Mouse (Mus musculus) intestine, embryonic 16.5 days (tissue): ENCODE data around the gene Cfap65. TPM values are rescaled to one million over a fixed set of nuclear protein-coding genes. Genes with fewer than 3 reads are reported as not detected.

Experiments used
- ATAC-seq: fragments of 200-750 bp; cut with Nextera tagmentation; 2 replicates; pipeline ENCODE4 v1.8.0; 2017; ENCODE audit warnings: moderate TSS enrichment, moderate library complexity
- H3K27ac ChIP-seq: fragments of 300-500 bp; sonication (generic); 2 replicates; pipeline ENCODE4 v1.5.1; 2014; ENCODE audit warnings: mild to moderate bottlenecking, low read length
- H3K27me3 ChIP-seq: fragments of 300-500 bp; sonication (generic); replicated peaks from 2 replicates; pipeline ENCODE4 v1.6.1; 2014; ENCODE audit warnings: low read length, control low read depth, mixed read lengths; ENCODE audit not compliant: control insufficient read depth, insufficient read depth
- H3K36me3 ChIP-seq: fragments of 300-500 bp; sonication (generic); 2 replicates; pipeline ENCODE4 v1.6.1; 2014; ENCODE audit warnings: low read length, control low read depth; ENCODE audit not compliant: control insufficient read depth, insufficient read depth
- H3K4me1 ChIP-seq: fragments of 300-500 bp; sonication (generic); 2 replicates; pipeline ENCODE4 v1.6.1; 2014; ENCODE audit warnings: low read length, control low read depth, mixed read lengths; ENCODE audit not compliant: control insufficient read depth, insufficient read depth
- H3K4me2 ChIP-seq: fragments of 300-500 bp; sonication (generic); 2 replicates; pipeline ENCODE4 v1.6.1; 2014; ENCODE audit warnings: low read depth, low read length, control low read depth
- H3K4me3 ChIP-seq: fragments of 300-500 bp; sonication (generic); 2 replicates; pipeline ENCODE4 v1.5.1; 2014; ENCODE audit warnings: mild to moderate bottlenecking, low read length
- H3K9ac ChIP-seq: fragments of 300-500 bp; sonication (generic); 2 replicates; pipeline ENCODE4 v1.6.1; 2014; ENCODE audit warnings: low read depth, low read length
- H3K9me3 ChIP-seq: fragments of 300-500 bp; sonication (generic); 2 replicates; pipeline ENCODE4 v1.6.1; 2016; ENCODE audit warnings: low read length, control low read depth; ENCODE audit not compliant: control insufficient read depth
- WGBS: fragments of 180-500 bp; shearing (Covaris S2); extraction: QIAGEN DNeasy Blood & Tissue Kit; methylation state at CpG from one replicate; pipeline ENCODE4 v1.1.7; 2014; 5-methylcytosine and 5-hydroxymethylcytosine counted together
- polyA plus RNA-seq: library from polyadenylated mRNA; unstranded; fragments of >200 nt; fragmentation: Nextera tagmentation; extraction: Ambion mirVana; gene quantifications from 2 replicates; pipeline ENCODE4 v1.2.1, GENCODE M21; 2015

The Cfap65 gene
- polyA plus RNA-seq, 1 experiment from 2014 or later: 0.07 TPM

GRCm38 (mm10) chr1:74961722-74962121, 26.3 kb upstream of the Cfap65 start:
- Histone ChIP-seq H3K9me3 (no peaks in the 10 kb centered on the region), H3K9ac (peak overlapping the region; percentile 57), H3K27me3 (no peaks in the 10 kb centered on the region; the same call in 1 of the 2 replicates), H3K27ac (peak overlapping the region; percentile 96), H3K4me2 (peak overlapping the region; percentile 45), H3K36me3 (no peaks in the 10 kb centered on the region), H3K4me1 (0 out of 2 replicates have a peak, but pooled peaks cover 17% of the 10 kb centered on the region), H3K4me3 (no peak overlapping the region)
- WGBS: 60% methylated on average over 7 of the region's 7 CpGs
- peak; percentile 88 for ATAC-seq

- no peak overlapping the region for H3K4me2 ChIP-seq
- WGBS: 66% methylated on average over 7 of the region's 7 CpGs
- H3K9me3 ChIP-seq: no peaks in the 10 kb centered on the region
- no peak for ATAC-seq
- no peaks in the 10 kb centered on the region; the same call in 1 of the 2 replicates for H3K27me3 ChIP-seq
- no peak overlapping the region for H3K4me3 ChIP-seq
- 0 out of 2 replicates have a peak, but pooled peaks cover 14% of the 10 kb centered on the region for H3K4me1 ChIP-seq
- H3K9ac ChIP-seq: peak overlapping the region; percentile 20; the same call in 1 of the 2 replicates
- no peaks in the 10 kb centered on the region for H3K36me3 ChIP-seq
- H3K27ac ChIP-seq: peak overlapping the region; percentile 43
Observed at GRCm38 (mm10) chr1:74960059-74960458, 24.7 kb upstream of the Cfap65 start.

- H3K27ac ChIP-seq: peak within 1 kb of the TSS; percentile 95
- 1% methylated on average over 53 of the region's 55 CpGs for WGBS
- H3K4me3 ChIP-seq: peak within 1 kb of the TSS; percentile 70
- H3K9ac ChIP-seq: peak within 1 kb of the TSS; percentile 94
- ATAC-seq: peak; percentile 88
- no peaks in the 10 kb centered on the region; the same call in 1 of the 2 replicates for H3K36me3 ChIP-seq
- H3K4me2 ChIP-seq: peak within 1 kb of the TSS; percentile 57
- H3K9me3 ChIP-seq: no peaks in the 10 kb centered on the region
- H3K4me1 ChIP-seq: peaks cover 20% of the 10 kb centered on the region; the same call in 1 of the 2 replicates
- peaks cover 51% of the 10 kb centered on the region for H3K27me3 ChIP-seq
Observed at GRCm38 (mm10) chr1:74951556-74952210, 16.3 kb upstream of the Cfap65 start, which contains the start of gene Ihh. Gene Ihh, minus strand, starts transcription at chr1:74951672.

GRCm38 (mm10) chr1:74950576-74951490, 15.4 kb upstream of the Cfap65 start:
- WGBS: 1% methylated on average over 79 of the region's 84 CpGs
- Histone ChIP-seq H3K27ac (peak overlapping the region; percentile 95), H3K36me3 (no peaks in the 10 kb centered on the region; the same call in 1 of the 2 replicates), H3K4me2 (peak overlapping the region; percentile 57), H3K27me3 (peaks cover 51% of the 10 kb centered on the region), H3K9ac (peak overlapping the region; percentile 94), H3K4me1 (peaks cover 20% of the 10 kb centered on the region; the same call in 1 of the 2 replicates), H3K4me3 (peak overlapping the region; percentile 70), H3K9me3 (no peaks in the 10 kb centered on the region)
- ATAC-seq: peak; percentile 19

- H3K9me3 ChIP-seq: no peaks in the 10 kb centered on the region
- WGBS: 1% methylated on average over 16 of the region's 16 CpGs
- no peak overlapping the region; the same call in 1 of the 2 replicates for H3K4me2 ChIP-seq
- H3K4me1 ChIP-seq: peaks cover 20% of the 10 kb centered on the region; the same call in 1 of the 2 replicates
- peak overlapping the region; percentile 94 for H3K9ac ChIP-seq
- peak overlapping the region; percentile 95 for H3K27ac ChIP-seq
- H3K36me3 ChIP-seq: no peaks in the 10 kb centered on the region; the same call in 1 of the 2 replicates
- no peak for ATAC-seq
- H3K4me3 ChIP-seq: peak overlapping the region; percentile 70
- H3K27me3 ChIP-seq: peaks cover 51% of the 10 kb centered on the region
Observed at GRCm38 (mm10) chr1:74950066-74950465, 14.7 kb upstream of the Cfap65 start.

- WGBS: 4% methylated on average over 24 of the region's 24 CpGs
- peaks cover 51% of the 10 kb centered on the region for H3K27me3 ChIP-seq
- H3K9ac ChIP-seq: peak overlapping the region; percentile 94
- peak overlapping the region; percentile 83 for H3K4me2 ChIP-seq
- peak; percentile 51 for ATAC-seq
- peaks cover 20% of the 10 kb centered on the region; the same call in 1 of the 2 replicates for H3K4me1 ChIP-seq
- H3K36me3 ChIP-seq: no peaks in the 10 kb centered on the region; the same call in 1 of the 2 replicates
- H3K9me3 ChIP-seq: no peaks in the 10 kb centered on the region
- peak overlapping the region; percentile 95 for H3K27ac ChIP-seq
- peak overlapping the region; percentile 70 for H3K4me3 ChIP-seq
Observed at GRCm38 (mm10) chr1:74949666-74950050, 14.3 kb upstream of the Cfap65 start.

- peak overlapping the region; percentile 83 for H3K4me2 ChIP-seq
- H3K36me3 ChIP-seq: no peaks in the 10 kb centered on the region; the same call in 1 of the 2 replicates
- H3K27me3 ChIP-seq: peaks cover 50% of the 10 kb centered on the region
- WGBS: 2% methylated on average over 20 of the region's 20 CpGs
- H3K4me1 ChIP-seq: peaks cover 20% of the 10 kb centered on the region; the same call in 1 of the 2 replicates
- no peaks in the 10 kb centered on the region for H3K9me3 ChIP-seq
- H3K27ac ChIP-seq: peak overlapping the region; percentile 95
- ATAC-seq: peak; percentile 69
- H3K4me3 ChIP-seq: peak overlapping the region; percentile 70
- peak overlapping the region; percentile 94 for H3K9ac ChIP-seq
Observed at GRCm38 (mm10) chr1:74948784-74949665, 13.6 kb upstream of the Cfap65 start.

- Histone ChIP-seq H3K9ac (peak overlapping the region; percentile 94), H3K4me3 (peak overlapping the region; percentile 70), H3K27ac (no peak overlapping the region; the same call in 1 of the 2 replicates), H3K4me2 (peak overlapping the region; percentile 83), H3K27me3 (peaks cover 43% of the 10 kb centered on the region), H3K4me1 (peaks cover 23% of the 10 kb centered on the region), H3K9me3 (no peaks in the 10 kb centered on the region), H3K36me3 (no peaks in the 10 kb centered on the region; the same call in 1 of the 2 replicates)
- 1% methylated on average over 41 of the region's 41 CpGs for WGBS
- ATAC-seq: no peak
Observed at GRCm38 (mm10) chr1:74947986-74948670, 12.7 kb upstream of the Cfap65 start.
